Mouse (Mus musculus) midbrain, embryonic 13.5 days (tissue): ENCODE measurements around the gene Foxn3. TPM values are rescaled to one million over a fixed set of nuclear protein-coding genes. Genes with fewer than 3 reads are reported as not detected.

Experiments
- ATAC-seq: fragments of 200-750 bp; cut with Nextera tagmentation; 2 replicates; pipeline ENCODE4 v1.8.0; 2017; ENCODE audit warnings: mild to moderate bottlenecking, moderate TSS enrichment, moderate library complexity
- H3K27ac ChIP-seq: fragments of 300-500 bp; sonication (generic); 2 replicates; pipeline ENCODE4 v1.5.1; 2015; ENCODE audit warnings: inconsistent platforms, mild to moderate bottlenecking, moderate library complexity
- H3K27me3 ChIP-seq: fragments of 300-500 bp; sonication (generic); 2 replicates; pipeline ENCODE4 v1.6.1; 2015; ENCODE audit warnings: mild to moderate bottlenecking, inconsistent platforms
- H3K36me3 ChIP-seq: fragments of 300-500 bp; sonication (generic); 2 replicates; pipeline ENCODE4 v1.6.1; 2015; ENCODE audit warnings: mild to moderate bottlenecking, inconsistent platforms
- H3K4me1 ChIP-seq: fragments of 300-500 bp; sonication (generic); replicated peaks from 2 replicates; pipeline ENCODE4 v1.6.1; 2015; ENCODE audit warnings: inconsistent platforms
- H3K4me2 ChIP-seq: fragments of 300-500 bp; sonication (generic); replicated peaks from 2 replicates; pipeline ENCODE4 v1.6.1; 2015; ENCODE audit warnings: moderate library complexity, mild to moderate bottlenecking, inconsistent platforms
- H3K4me3 ChIP-seq: fragments of 300-500 bp; sonication (generic); replicated peaks from 2 replicates; pipeline ENCODE4 v1.5.1; 2015; ENCODE audit warnings: mild to moderate bottlenecking, inconsistent platforms
- H3K9ac ChIP-seq: fragments of 300-500 bp; sonication (generic); replicated peaks from 2 replicates; pipeline ENCODE4 v1.6.1; 2015; ENCODE audit warnings: mild to moderate bottlenecking, inconsistent platforms
- H3K9me3 ChIP-seq: fragments of 300-500 bp; sonication (generic); 2 replicates; pipeline ENCODE4 v1.6.1; 2016; ENCODE audit warnings: mild to moderate bottlenecking, inconsistent platforms
- WGBS: fragments of 180-500 bp; shearing (Covaris S2); methylation state at CpG from one replicate; pipeline ENCODE4 v1.1.7; 2015; 5-methylcytosine and 5-hydroxymethylcytosine counted together
- polyA plus RNA-seq: library from polyadenylated mRNA; unstranded; fragments of >200 nt; fragmentation: Nextera tagmentation; extraction: Ambion mirVana; gene quantifications from 2 replicates; pipeline ENCODE4 v1.2.1, GENCODE M21; 2015

The Foxn3 gene
- polyA plus RNA-seq, 1 experiment from 2014 or later: 83.7 TPM

GRCm38 (mm10) chr12:99518126-99518525, 45.3 kb downstream of the Foxn3 start:
- WGBS: 93% methylated on average over 12 of the region's 12 CpGs
- H3K27me3 ChIP-seq: no peaks in the 10 kb centered on the region

GRCm38 (mm10) chr12:99517296-99517695, 46.1 kb downstream of the Foxn3 start:
- no peaks in the 10 kb centered on the region for H3K27me3 ChIP-seq
- peaks cover 15% of the 10 kb centered on the region for H3K4me1 ChIP-seq
- H3K27ac ChIP-seq: no peak overlapping the region
- no peak overlapping the region for H3K9ac ChIP-seq
- H3K9me3 ChIP-seq: no peaks in the 10 kb centered on the region
- 94% methylated on average over 5 of the region's 5 CpGs for WGBS
- no peak overlapping the region for H3K4me2 ChIP-seq
- H3K4me3 ChIP-seq: no peak overlapping the region
- H3K36me3 ChIP-seq: no peaks in the 10 kb centered on the region; the same call in 1 of the 2 replicates
- no peak for ATAC-seq

More at GRCm38 (mm10) chr12:99518126-99518525, 45.3 kb downstream of the Foxn3 start:
- Histone ChIP-seq H3K27ac (no peak overlapping the region), H3K36me3 (no peaks in the 10 kb centered on the region; the same call in 1 of the 2 replicates), H3K9me3 (no peaks in the 10 kb centered on the region), H3K4me1 (peaks cover 15% of the 10 kb centered on the region), H3K9ac (no peak overlapping the region), H3K4me3 (no peak overlapping the region), H3K4me2 (no peak overlapping the region)
- ATAC-seq: no peak

- Histone ChIP-seq H3K9ac (no peak overlapping the region), H3K27me3 (no peaks in the 10 kb centered on the region), H3K36me3 (no peaks in the 10 kb centered on the region; the same call in 1 of the 2 replicates), H3K4me2 (no peak overlapping the region), H3K9me3 (no peaks in the 10 kb centered on the region), H3K27ac (no peak overlapping the region), H3K4me3 (no peak overlapping the region), H3K4me1 (peaks cover 22% of the 10 kb centered on the region)
- no peak for ATAC-seq
- 88% methylated on average over 3 of the region's 3 CpGs for WGBS
Observed at GRCm38 (mm10) chr12:99515481-99515880, 47.9 kb downstream of the Foxn3 start.

- H3K27me3 ChIP-seq: no peaks in the 10 kb centered on the region
- no peak overlapping the region for H3K9ac ChIP-seq
- peaks cover 12% of the 10 kb centered on the region for H3K4me1 ChIP-seq
- no peak overlapping the region for H3K27ac ChIP-seq
- ATAC-seq: no peak
- H3K4me2 ChIP-seq: no peak overlapping the region
- WGBS: 84% methylated on average over 5 of the region's 5 CpGs
- no peaks in the 10 kb centered on the region for H3K9me3 ChIP-seq
- H3K36me3 ChIP-seq: no peaks in the 10 kb centered on the region
- H3K4me3 ChIP-seq: no peak overlapping the region
Observed at GRCm38 (mm10) chr12:99511644-99512043, 51.7 kb downstream of the Foxn3 start.

GRCm38 (mm10) chr12:99510759-99511158, 52.6 kb downstream of the Foxn3 start:
- no peaks in the 10 kb centered on the region for H3K27me3 ChIP-seq
- no peaks in the 10 kb centered on the region for H3K9me3 ChIP-seq
- 47% methylated on average over 5 of the region's 5 CpGs for WGBS
- no peak overlapping the region for H3K9ac ChIP-seq
- no peak overlapping the region for H3K4me2 ChIP-seq
- no peak overlapping the region for H3K4me3 ChIP-seq
- peaks cover 12% of the 10 kb centered on the region for H3K4me1 ChIP-seq
- peak overlapping the region; percentile 25 for H3K27ac ChIP-seq
- ATAC-seq: no peak
- H3K36me3 ChIP-seq: no peaks in the 10 kb centered on the region

GRCm38 (mm10) chr12:99502225-99502624, 61.2 kb downstream of the Foxn3 start:
- no peaks in the 10 kb centered on the region for H3K27me3 ChIP-seq
- H3K9me3 ChIP-seq: no peaks in the 10 kb centered on the region
- 92% methylated on average over 4 of the region's 4 CpGs for WGBS
- H3K4me2 ChIP-seq: no peak overlapping the region
- H3K4me3 ChIP-seq: no peak overlapping the region
- H3K9ac ChIP-seq: no peak overlapping the region
- no peaks in the 10 kb centered on the region for H3K36me3 ChIP-seq
- no peak for ATAC-seq
- H3K4me1 ChIP-seq: peaks cover 18% of the 10 kb centered on the region
- no peak overlapping the region for H3K27ac ChIP-seq

- 28% methylated on average over 9 of the region's 9 CpGs for WGBS
- Histone ChIP-seq H3K36me3 (peaks cover under 1% of the 10 kb centered on the region; the same call in 1 of the 2 replicates), H3K4me1 (peaks cover 18% of the 10 kb centered on the region), H3K9ac (no peak overlapping the region), H3K27me3 (no peaks in the 10 kb centered on the region), H3K9me3 (no peaks in the 10 kb centered on the region; the same call in 1 of the 2 replicates), H3K4me2 (peak overlapping the region; percentile 41), H3K4me3 (no peak overlapping the region), H3K27ac (no peak overlapping the region; the same call in 1 of the 2 replicates)
- ATAC-seq: peak; percentile 77
Observed at GRCm38 (mm10) chr12:99498978-99499694, 64.2 kb downstream of the Foxn3 start.

GRCm38 (mm10) chr12:99498189-99498977, 65.0 kb downstream of the Foxn3 start:
- Histone ChIP-seq H3K4me1 (peaks cover 18% of the 10 kb centered on the region), H3K27ac (peak overlapping the region; percentile 49), H3K36me3 (peaks cover 5% of the 10 kb centered on the region; the same call in 1 of the 2 replicates), H3K9me3 (no peaks in the 10 kb centered on the region; the same call in 1 of the 2 replicates), H3K9ac (0 out of 2 replicates have a peak overlapping the region, but pooled peaks have one; percentile 6), H3K4me3 (peak overlapping the region; percentile 8; the same call in 1 of the 2 replicates), H3K4me2 (peak overlapping the region; percentile 41), H3K27me3 (no peaks in the 10 kb centered on the region)
- WGBS: 26% methylated on average over 18 of the region's 18 CpGs
- ATAC-seq: peak; percentile 51

- 94% methylated on average over 3 of the region's 3 CpGs for WGBS
- Histone ChIP-seq H3K4me3 (no peak overlapping the region), H3K27ac (no peak overlapping the region), H3K4me2 (no peak overlapping the region), H3K36me3 (peaks cover 5% of the 10 kb centered on the region; the same call in 1 of the 2 replicates), H3K9me3 (no peaks in the 10 kb centered on the region; the same call in 1 of the 2 replicates), H3K27me3 (no peaks in the 10 kb centered on the region), H3K4me1 (peaks cover 18% of the 10 kb centered on the region), H3K9ac (no peak overlapping the region)
- ATAC-seq: no peak
Observed at GRCm38 (mm10) chr12:99496945-99497344, 66.4 kb downstream of the Foxn3 start.

- no peak overlapping the region for H3K27ac ChIP-seq
- no peak overlapping the region for H3K9ac ChIP-seq
- ATAC-seq: no peak
- H3K36me3 ChIP-seq: peaks cover 5% of the 10 kb centered on the region; the same call in 1 of the 2 replicates
- no peaks in the 10 kb centered on the region; the same call in 1 of the 2 replicates for H3K9me3 ChIP-seq
- 89% methylated on average over 6 of the region's 6 CpGs for WGBS
- no peaks in the 10 kb centered on the region for H3K4me1 ChIP-seq
- H3K27me3 ChIP-seq: no peaks in the 10 kb centered on the region
- H3K4me3 ChIP-seq: no peak overlapping the region
- no peak overlapping the region for H3K4me2 ChIP-seq
Observed at GRCm38 (mm10) chr12:99490216-99490615, 73.2 kb downstream of the Foxn3 start.

GRCm38 (mm10) chr12:99489001-99489592, 74.3 kb downstream of the Foxn3 start:
- Histone ChIP-seq H3K4me2 (no peak overlapping the region), H3K36me3 (peaks cover 3% of the 10 kb centered on the region; the same call in 1 of the 2 replicates), H3K4me3 (no peak overlapping the region), H3K9me3 (no peaks in the 10 kb centered on the region; the same call in 1 of the 2 replicates), H3K27me3 (no peaks in the 10 kb centered on the region), H3K27ac (no peak overlapping the region), H3K4me1 (no peaks in the 10 kb centered on the region), H3K9ac (no peak overlapping the region)
- 89% methylated on average over 4 of the region's 4 CpGs for WGBS
- ATAC-seq: no peak
